Mouse (Mus musculus) intestine, postnatal 0 days (tissue): Measurements from ENCODE around the gene Usb1. TPM values are rescaled to one million over a fixed set of nuclear protein-coding genes. Genes with fewer than 3 reads are reported as not detected.

Experiments
- ATAC-seq: fragments of 200-750 bp; cut with Nextera tagmentation; 2 replicates; pipeline ENCODE4 v1.8.0; 2017; ENCODE audit warnings: mild to moderate bottlenecking, moderate TSS enrichment, moderate library complexity
- H3K27ac ChIP-seq: fragments of 300-500 bp; sonication (generic); 2 replicates; pipeline ENCODE4 v1.5.1; 2014; ENCODE audit warnings: mild to moderate bottlenecking, low read depth, low read length, moderate library complexity
- H3K27me3 ChIP-seq: fragments of 300-500 bp; sonication (generic); replicated peaks from 2 replicates; pipeline ENCODE4 v1.6.1; 2014; ENCODE audit warnings: low read length, mixed read lengths; ENCODE audit not compliant: control insufficient read depth, insufficient read depth
- H3K36me3 ChIP-seq: fragments of 300-500 bp; sonication (generic); 2 replicates; pipeline ENCODE4 v1.6.1; 2014; ENCODE audit warnings: mild to moderate bottlenecking, moderate library complexity; ENCODE audit not compliant: control insufficient read depth, insufficient read depth
- H3K4me1 ChIP-seq: fragments of 300-500 bp; sonication (generic); replicated peaks from 2 replicates; pipeline ENCODE4 v1.6.1; 2014; ENCODE audit warnings: antibody characterized with exemption, low read length, mixed read lengths; ENCODE audit not compliant: control insufficient read depth, insufficient read depth
- H3K4me2 ChIP-seq: fragments of 300-500 bp; sonication (generic); replicated peaks from 2 replicates; pipeline ENCODE4 v1.6.1; 2014; ENCODE audit warnings: low read depth, mild to moderate bottlenecking, moderate library complexity
- H3K4me3 ChIP-seq: fragments of 300-500 bp; sonication (generic); 2 replicates; pipeline ENCODE4 v1.5.1; 2014; ENCODE audit warnings: low read depth, low read length
- H3K9ac ChIP-seq: fragments of 300-500 bp; sonication (generic); 2 replicates; pipeline ENCODE4 v1.6.1; 2014; ENCODE audit warnings: mild to moderate bottlenecking, low read depth, low read length
- H3K9me3 ChIP-seq: fragments of 300-500 bp; sonication (generic); 2 replicates; pipeline ENCODE4 v1.6.1; 2016; ENCODE audit warnings: mixed run types; ENCODE audit not compliant: control insufficient read depth
- CTCF ChIP-seq: sonication (generic); IDR thresholded peaks from 2 replicates; pipeline ENCODE4 v1.5.1; 2016; ENCODE audit warnings: low read depth, mild to moderate bottlenecking, control low read depth, antibody characterized with exemption, moderate library complexity
- WGBS: fragments of 180-500 bp; shearing (Covaris S2); extraction: QIAGEN DNeasy Blood & Tissue Kit; methylation state at CpG from one replicate; pipeline ENCODE4 v1.1.7; 2014; 5-methylcytosine and 5-hydroxymethylcytosine counted together
- polyA plus RNA-seq: library from polyadenylated mRNA; unstranded; fragments of >200 nt; fragmentation: Nextera tagmentation; extraction: Ambion mirVana; gene quantifications from 2 replicates; pipeline ENCODE4 v1.2.1, GENCODE M21; 2015

Gene Usb1
- polyA plus RNA-seq, 1 experiment from 2014 or later: 22.3 TPM

DNA sequence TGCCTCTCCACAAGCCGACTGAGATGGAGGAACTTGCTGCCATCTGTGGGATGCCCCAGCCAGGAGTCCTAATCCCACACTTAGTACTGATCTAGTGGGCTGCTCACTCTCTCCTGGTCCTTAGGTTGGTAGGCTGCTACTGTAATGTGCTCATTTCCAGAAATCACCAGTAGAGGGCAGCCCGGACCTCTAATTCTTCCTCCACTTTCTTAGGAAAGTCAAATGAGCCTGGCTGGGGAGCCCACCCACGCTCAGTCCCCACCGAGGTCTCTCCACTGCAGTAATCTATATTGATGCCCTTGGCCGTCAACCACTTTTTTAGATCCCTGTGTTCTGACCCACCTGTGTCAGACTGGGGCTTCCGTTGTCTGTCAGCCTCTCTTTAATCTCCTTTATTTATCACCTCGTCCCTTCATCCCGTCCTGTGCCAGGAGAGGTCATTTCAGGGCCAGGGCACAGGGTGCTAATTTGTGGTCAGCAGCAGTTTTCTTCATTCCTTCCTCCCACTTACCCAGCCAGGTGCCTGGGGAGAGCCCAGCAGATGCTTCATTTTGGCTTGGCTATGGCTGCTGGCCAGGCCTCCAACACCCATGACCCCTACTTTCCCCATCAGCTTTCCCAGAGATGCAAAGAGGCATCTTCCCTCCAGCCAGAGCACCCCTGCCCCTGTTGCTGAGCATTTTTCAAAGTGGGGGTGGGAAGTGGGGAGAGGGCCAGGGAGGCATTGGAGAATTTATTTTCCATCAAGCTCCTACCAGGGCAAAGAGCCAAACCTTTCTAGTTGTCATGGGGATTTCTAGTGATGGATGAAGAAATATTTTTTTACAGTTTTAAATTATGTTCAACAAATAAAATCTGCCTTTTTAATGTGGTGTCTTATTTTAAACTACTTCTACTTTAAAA is 14.8 kb downstream of the Usb1 start:
- Histone ChIP-seq H3K9ac (no peak overlapping the region), H3K36me3 (peaks cover 34% of the 10 kb centered on the region), H3K9me3 (no peaks in the 10 kb centered on the region), H3K4me3 (no peak overlapping the region), H3K27me3 (no peaks in the 10 kb centered on the region), H3K4me2 (no peak overlapping the region), H3K4me1 (no peaks in the 10 kb centered on the region), H3K27ac (no peak overlapping the region)
- ATAC-seq: 0 out of 2 replicates have a peak, but pooled peaks have one; percentile 12
- WGBS: 33% methylated on average over 8 of the region's 8 CpGs
- peak; percentile 84 for TF ChIP-seq CTCF

GRCm38 (mm10) chr8:95348356-95348755 is 16.3 kb downstream of the Usb1 start:
- no peak overlapping the region for H3K9ac ChIP-seq
- TF ChIP-seq CTCF: no peak
- no peak for ATAC-seq
- H3K9me3 ChIP-seq: no peaks in the 10 kb centered on the region
- H3K36me3 ChIP-seq: peaks cover 23% of the 10 kb centered on the region
- no peak overlapping the region for H3K27ac ChIP-seq
- H3K4me1 ChIP-seq: no peaks in the 10 kb centered on the region; the same call in 1 of the 2 replicates
- no peak overlapping the region for H3K4me3 ChIP-seq
- H3K27me3 ChIP-seq: no peaks in the 10 kb centered on the region
- no peak overlapping the region for H3K4me2 ChIP-seq
- WGBS: 85% methylated on average over 2 of the region's 2 CpGs

DNA sequence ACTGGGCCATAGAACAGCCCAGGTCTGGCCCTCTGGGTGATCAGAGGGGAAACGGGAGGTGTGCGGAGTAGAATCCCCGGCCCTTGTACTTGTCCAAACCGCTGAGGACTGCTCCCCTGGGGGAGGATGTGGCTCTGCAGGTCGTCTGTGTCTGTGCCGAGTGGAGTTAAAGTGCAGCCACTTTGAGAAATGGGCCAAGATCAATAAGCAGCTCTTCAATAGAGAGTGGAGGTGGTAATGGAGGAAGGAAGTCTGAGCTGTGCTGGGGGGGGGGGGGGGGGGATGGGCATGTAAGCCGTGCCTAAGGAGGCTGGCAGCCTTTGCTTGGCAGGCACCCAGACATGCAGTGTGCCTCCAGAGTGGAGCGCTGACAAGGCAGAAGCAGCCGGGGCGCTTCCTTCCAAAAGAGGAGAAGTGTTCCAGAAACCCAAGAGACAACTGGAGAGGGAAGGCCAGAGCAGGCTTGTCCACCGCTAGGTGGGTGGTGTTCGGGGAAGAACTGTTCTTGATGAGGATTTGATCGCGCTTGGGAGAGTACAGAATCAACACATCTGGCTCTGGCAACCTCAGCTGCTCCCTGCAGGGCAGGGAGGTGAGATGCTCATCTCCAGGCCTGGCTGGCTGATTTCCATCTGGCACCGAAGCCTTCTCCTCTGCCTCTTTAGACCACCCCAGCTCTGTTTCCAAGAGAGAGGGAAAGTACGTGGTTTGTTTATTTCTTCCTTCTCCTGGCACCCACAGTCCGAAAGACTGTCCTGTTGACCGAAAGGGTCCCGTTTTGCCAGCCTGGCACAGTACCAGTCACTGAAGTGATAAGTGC is 16.9 kb downstream of the Usb1 start:
- Histone ChIP-seq H3K36me3 (peaks cover 16% of the 10 kb centered on the region), H3K4me3 (no peak overlapping the region), H3K27ac (no peak overlapping the region), H3K9ac (no peak overlapping the region), H3K4me1 (no peaks in the 10 kb centered on the region; the same call in 1 of the 2 replicates), H3K4me2 (no peak overlapping the region), H3K27me3 (no peaks in the 10 kb centered on the region), H3K9me3 (no peaks in the 10 kb centered on the region)
- no peak for ATAC-seq
- peak; percentile 33 for TF ChIP-seq CTCF
- 58% methylated on average over 18 of the region's 19 CpGs for WGBS

DNA sequence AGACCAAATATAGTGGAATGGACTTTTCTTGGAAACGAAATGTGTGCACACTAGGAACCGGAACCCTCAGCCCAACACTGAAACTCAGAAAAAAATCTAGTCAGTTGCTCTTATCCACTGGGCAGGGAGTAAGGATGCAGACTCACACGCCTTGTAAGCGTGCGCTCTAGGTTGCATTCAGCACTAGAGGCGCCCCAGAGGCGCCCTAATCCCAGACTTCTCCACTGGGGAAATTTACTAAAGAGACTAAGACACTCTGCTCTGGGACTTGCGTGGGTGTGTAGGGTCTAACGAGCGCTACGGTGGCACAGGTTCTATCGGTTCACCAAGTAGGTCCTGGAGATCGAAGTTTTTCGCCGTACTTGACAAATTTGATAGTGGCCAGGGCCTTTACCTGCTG is 19.4 kb downstream of the Usb1 start:
- peak; percentile 45 for ATAC-seq
- H3K9me3 ChIP-seq: no peaks in the 10 kb centered on the region
- peak overlapping the region; percentile 94 for H3K4me2 ChIP-seq
- peak overlapping the region; percentile 65; the same call in 1 of the 2 replicates for H3K9ac ChIP-seq
- H3K36me3 ChIP-seq: no peaks in the 10 kb centered on the region; the same call in 1 of the 2 replicates
- peak; percentile 67 for TF ChIP-seq CTCF
- 3% methylated on average over 15 of the region's 15 CpGs for WGBS
- no peak overlapping the region for H3K27ac ChIP-seq
- H3K4me1 ChIP-seq: no peaks in the 10 kb centered on the region; the same call in 1 of the 2 replicates
- peak overlapping the region; percentile 68 for H3K4me3 ChIP-seq
- no peaks in the 10 kb centered on the region for H3K27me3 ChIP-seq

DNA sequence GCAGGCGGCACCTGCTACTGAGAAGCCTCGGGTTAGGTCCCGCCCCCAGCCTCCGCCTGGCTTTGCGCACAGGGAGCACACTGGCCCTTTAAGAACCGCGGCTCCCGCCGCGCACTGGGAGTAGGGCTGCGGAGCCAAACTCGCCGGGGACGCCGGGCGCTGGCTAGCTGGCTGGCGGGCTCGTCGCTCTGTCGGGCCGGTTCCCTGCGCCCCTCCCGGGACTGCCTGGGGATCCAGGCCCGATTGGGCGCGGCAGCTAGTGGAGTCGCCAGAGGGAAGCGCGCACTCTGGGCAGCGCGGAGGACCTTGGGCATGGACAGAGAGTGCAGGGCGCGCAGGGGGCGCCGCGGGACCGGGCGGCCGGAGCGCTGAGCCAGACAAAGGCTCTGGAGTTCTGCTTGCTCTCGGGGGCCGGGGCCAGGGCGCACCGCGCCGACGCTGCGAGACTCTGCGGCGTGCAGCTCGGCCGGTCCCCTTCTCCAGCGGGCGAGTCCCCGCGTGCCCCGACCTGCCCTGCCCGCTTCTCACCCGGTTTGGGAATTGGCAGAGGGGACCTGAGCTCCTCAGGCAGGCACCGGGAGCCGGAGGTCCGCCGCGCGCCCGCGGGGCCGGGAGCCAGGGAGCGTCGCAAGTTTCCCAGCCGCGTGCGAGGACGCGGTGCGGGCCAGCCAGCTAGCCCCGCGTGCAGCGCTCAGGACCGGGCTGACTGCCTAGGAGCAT is 20.2 kb downstream of the Usb1 start, which contains the start of gene Mmp15:
Gene Mmp15, plus strand, starts transcription at position 118 of the 720 bp plus-strand sequence.
- H3K36me3 ChIP-seq: no peaks in the 10 kb centered on the region; the same call in 1 of the 2 replicates
- H3K9ac ChIP-seq: peak within 1 kb of the TSS; percentile 65
- no peaks in the 10 kb centered on the region for H3K27me3 ChIP-seq
- no peaks in the 10 kb centered on the region for H3K9me3 ChIP-seq
- H3K4me1 ChIP-seq: no peaks in the 10 kb centered on the region; the same call in 1 of the 2 replicates
- TF ChIP-seq CTCF: peak; percentile 31
- H3K4me3 ChIP-seq: peak within 1 kb of the TSS; percentile 68
- under 1% methylated on average over 78 of the region's 80 CpGs for WGBS
- ATAC-seq: peak; percentile 69
- peak within 1 kb of the TSS; percentile 66 for H3K27ac ChIP-seq
- peak within 1 kb of the TSS; percentile 94 for H3K4me2 ChIP-seq
